ENCODE assay signal across 8 mouse cellular contexts in the genomic region with DNA sequence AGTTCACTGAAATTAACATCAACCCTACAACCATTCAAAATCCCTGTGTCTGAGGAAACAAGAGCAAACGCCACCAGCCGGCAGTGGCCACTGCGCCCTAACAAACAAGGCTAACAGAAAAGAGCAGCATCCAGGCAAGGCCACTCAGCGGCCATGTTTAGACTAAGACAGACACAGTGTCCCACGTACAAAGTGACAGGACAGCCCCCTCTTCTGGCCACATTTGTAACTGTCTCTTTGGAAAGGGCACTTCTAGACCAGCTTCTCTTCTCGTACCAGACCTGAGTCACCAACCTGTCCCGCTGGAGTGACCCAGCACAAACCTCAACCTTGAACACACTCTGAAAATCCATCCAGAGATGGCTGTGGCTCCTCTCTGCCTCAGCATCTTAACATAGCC.
DNase-seq lines count a peak whose midpoint lies in the region; ATAC-seq lines count a peak whose summit lies in the region.

No protein-coding gene starts in this region.

- peak; percentile 40 for ATAC-seq in forebrain, embryonic 14.5 days
- ATAC-seq in intestine, embryonic 16.5 days = peak; percentile 38
- peak; percentile 33; the same call in 1 of the 2 replicates for ATAC-seq in lung, embryonic 15.5 days (ENCODE audit: borderline replicate concordance, extremely low read depth, low FRiP score, low TSS enrichment)

- DNase-seq in urinary bladder, postnatal 25 days (ENCODE audit: low spot score) = peak; percentile 68
- no peak for DNase-seq in urinary bladder, adult 2 months (ENCODE audit: low spot score)
- DNase-seq in c-Kit-positive CD71-positive TER-119-negative erythroid progenitor cells, embryonic 14.5 days (ENCODE audit: low read depth) = peak; percentile 22
- peak; percentile 78 for DNase-seq in forebrain, embryonic 14.5 days (ENCODE audit: low spot score)
- DNase-seq in ovary, postnatal 14 days (ENCODE audit: low spot score) = peak; percentile 68
- peak; percentile 61 to 76 for DNase-seq in urinary bladder, postnatal 4 days (ENCODE audit: low spot score in 2 of 2)

- H3K9ac ChIP-seq in forebrain, embryonic 14.5 days (ENCODE audit: low read length) = no peak overlapping the region
- no peak overlapping the region for H3K9ac ChIP-seq in intestine, embryonic 16.5 days (ENCODE audit: low read depth, low read length)
- no peak overlapping the region for H3K9ac ChIP-seq in lung, embryonic 15.5 days

- H3K4me2 ChIP-seq in forebrain, embryonic 14.5 days (ENCODE audit: low read length) = no peak overlapping the region
- H3K4me2 ChIP-seq in intestine, embryonic 16.5 days (ENCODE audit: low read depth, low read length) = no peak overlapping the region
- no peak overlapping the region for H3K4me2 ChIP-seq in lung, embryonic 15.5 days

- no peaks in the 10 kb centered on the region for H3K9me3 ChIP-seq in forebrain, embryonic 14.5 days (replicated peaks; ENCODE audit: control insufficient read depth, low read length)
- no peaks in the 10 kb centered on the region for H3K9me3 ChIP-seq in intestine, embryonic 16.5 days (ENCODE audit: control insufficient read depth, low read length)
- no peaks in the 10 kb centered on the region for H3K9me3 ChIP-seq in lung, embryonic 15.5 days

- H3K27me3 ChIP-seq in forebrain, embryonic 14.5 days (replicated peaks; ENCODE audit: control insufficient read depth, insufficient read depth, low read length) = no peaks in the 10 kb centered on the region
- H3K27me3 ChIP-seq in intestine, embryonic 16.5 days (replicated peaks; ENCODE audit: control insufficient read depth, insufficient read depth, low read length) = no peaks in the 10 kb centered on the region
- H3K27me3 ChIP-seq in lung, embryonic 15.5 days = no peaks in the 10 kb centered on the region

- 31% methylated on average over 7 of the region's 7 CpGs for WGBS in forebrain, embryonic 14.5 days
- 56% methylated on average over 7 of the region's 7 CpGs for WGBS in intestine, embryonic 16.5 days
- WGBS in lung, embryonic 15.5 days = 39% methylated on average over 7 of the region's 7 CpGs

- H3K27ac ChIP-seq in forebrain, embryonic 14.5 days (ENCODE audit: low read depth, low read length) = no peak overlapping the region
- no peak overlapping the region; the same call in 1 of the 2 replicates for H3K27ac ChIP-seq in intestine, embryonic 16.5 days (ENCODE audit: low read length)
- no peak overlapping the region for H3K27ac ChIP-seq in lung, embryonic 15.5 days

- peaks cover 8% of the 10 kb centered on the region; the same call in 1 of the 2 replicates for H3K4me1 ChIP-seq in forebrain, embryonic 14.5 days (ENCODE audit: control insufficient read depth, insufficient read depth, low read length)
- peaks cover 16% of the 10 kb centered on the region for H3K4me1 ChIP-seq in intestine, embryonic 16.5 days (ENCODE audit: control insufficient read depth, insufficient read depth, low read length)
- H3K4me1 ChIP-seq in lung, embryonic 15.5 days = peaks cover 11% of the 10 kb centered on the region

- H3K4me3 ChIP-seq in forebrain, embryonic 14.5 days (ENCODE audit: low read depth, low read length) = no peak overlapping the region
- H3K4me3 ChIP-seq in intestine, embryonic 16.5 days (ENCODE audit: low read length) = no peak overlapping the region
- no peak overlapping the region for H3K4me3 ChIP-seq in lung, embryonic 15.5 days

- H3K36me3 ChIP-seq in forebrain, embryonic 14.5 days (ENCODE audit: control insufficient read depth, insufficient read depth, low read length) = no peaks in the 10 kb centered on the region
- no peaks in the 10 kb centered on the region for H3K36me3 ChIP-seq in intestine, embryonic 16.5 days (ENCODE audit: control insufficient read depth, insufficient read depth, low read length)
- H3K36me3 ChIP-seq in lung, embryonic 15.5 days = no peaks in the 10 kb centered on the region
